Mouse (Mus musculus) heart, adult 18-20 months (tissue): ENCODE measurements around the gene Vkorc1l1. TPM values are rescaled to one million over a fixed set of nuclear protein-coding genes. Genes with fewer than 3 reads are reported as not detected.
"Not testable (repeated sequence)": the region's sequence is repeated elsewhere in the genome, so short reads cannot be mapped to it uniquely, and the experiment has no call there.

ENCODE experiments used
- DNase-seq, 2 experiments: peaks; one replicate each; pipeline ENCODE4 v3.0.0; 2021 to 2022; ENCODE audit warnings: mixed read lengths in 1 of 2
- long read RNA-seq, 2 experiments: library from polyadenylated mRNA; stranded (forward); transcript quantifications; one replicate each; pipeline ENCODE4 v2.0.0; 2021
- total RNA-seq, 2 experiments: library from RNA; stranded (reverse); gene quantifications; 2 replicates each; pipeline ENCODE4 v1.2.3; 2021

Gene Vkorc1l1
- 10 to 100 TPM; 14.6 to 18.4 TPM for total RNA-seq
- long read RNA-seq, experiment 1, full-length matches to known transcripts, result 19 of 22 reads
- long read RNA-seq, experiment 1, partial matches to known transcripts, result 0 of 22 reads
- long read RNA-seq, experiment 1, other reads (novel, unspliced or antisense), result 3 of 22 reads
- long read RNA-seq, experiment 2, transcript Vkorc1l1-201 (3 exons, 3,112 nt), result major isoform, 6 of 9 reads
- long read RNA-seq, experiment 2, partial matches to known transcripts, result 0 of 9 reads
- long read RNA-seq, experiment 2, other reads (novel, unspliced or antisense), result 3 of 9 reads

DNA sequence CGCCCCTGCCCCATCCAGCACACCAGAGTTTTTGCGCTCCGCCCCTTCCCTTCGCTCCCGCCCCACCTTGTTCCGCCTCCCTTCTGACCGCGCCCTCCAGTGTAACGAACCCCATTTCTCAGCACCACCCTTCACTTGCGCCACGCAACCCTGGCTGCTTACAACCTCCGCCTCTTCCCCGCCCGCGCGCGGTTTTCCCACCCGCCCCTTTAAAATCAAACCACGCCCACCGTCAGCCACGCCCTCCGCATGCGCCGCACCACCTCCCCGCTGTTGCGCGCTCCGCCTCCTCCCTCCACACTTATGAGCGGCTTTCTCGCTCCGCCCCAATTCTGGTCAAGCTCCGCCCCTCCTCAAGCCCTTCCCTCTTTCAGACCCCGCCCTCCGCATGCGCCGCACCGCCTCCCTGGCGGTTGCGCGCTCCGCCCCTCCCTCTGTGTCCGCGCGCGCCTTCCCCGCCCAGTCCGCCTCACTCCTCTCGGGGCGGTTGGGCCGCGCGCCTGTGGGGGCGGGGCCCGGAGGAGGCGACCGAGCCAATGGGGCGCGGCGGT lies at the start of gene Vkorc1l1:
Gene Vkorc1l1 (plus strand): TSS at position 476 of the 551 bp plus-strand sequence.
- DNase-seq, result peak; percentile 99

- DNase-seq, result peak; percentile 93 to 95
These were observed 46.3 kb upstream of the Vkorc1l1 start, which contains the start of gene Zbed5 for GRCm38 (mm10) chr5:129895198-129896088. Gene Zbed5, plus strand, starts transcription at chr5:129895723.

- no peak for DNase-seq
These were observed 43.3 kb upstream of the Vkorc1l1 start, which contains the start of gene Phkg1 for GRCm38 (mm10) chr5:129898449-129898848. Gene Phkg1, minus strand, starts transcription at chr5:129898549.

DNA sequence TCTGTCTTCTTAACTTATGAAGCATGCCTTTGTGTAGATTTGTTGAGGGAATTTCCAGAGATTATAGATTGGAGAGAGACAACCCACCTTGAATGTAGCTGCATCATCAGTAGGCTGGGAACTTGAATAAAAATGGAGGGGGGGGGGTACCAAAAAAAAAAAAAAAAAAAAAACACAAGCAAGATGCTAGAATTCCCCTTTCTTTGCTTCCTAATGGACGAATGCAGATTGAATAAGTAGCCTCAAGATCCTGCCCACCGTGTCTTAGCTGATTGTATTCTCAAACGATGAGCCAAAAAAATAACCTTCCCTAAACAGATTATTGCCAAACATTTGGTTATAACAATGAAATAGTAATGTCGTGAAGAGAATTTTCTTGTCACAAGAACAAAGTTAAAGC lies 34.0 kb upstream of the Vkorc1l1 start:
- DNase-seq, result no peak

- peak; percentile 92 to 94 for DNase-seq
These were observed 33.4 kb upstream of the Vkorc1l1 start, which contains the start of gene Nupr1l for GRCm38 (mm10) chr5:129908242-129908965. Gene Nupr1l, plus strand, starts transcription at chr5:129908540.

DNA sequence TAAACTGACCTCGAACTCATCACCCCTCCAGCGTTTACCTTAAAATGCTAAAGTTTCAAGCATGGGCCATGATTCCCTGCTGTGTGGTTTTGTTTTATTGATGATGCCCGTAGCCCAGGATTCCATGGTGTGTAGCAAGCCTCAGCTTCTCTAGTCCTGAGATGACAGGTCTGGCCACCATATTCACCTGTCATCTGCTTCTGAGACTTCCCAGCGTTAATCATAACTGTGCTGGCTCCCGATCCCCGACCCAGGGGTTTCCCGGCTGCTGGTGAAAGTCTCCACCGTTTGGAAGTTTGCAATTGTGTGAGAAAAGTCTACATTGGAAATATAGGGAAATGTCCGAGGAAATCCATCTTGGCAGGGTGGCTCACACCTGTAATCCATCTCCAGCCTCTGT lies 32.6 kb upstream of the Vkorc1l1 start:
- no peak for DNase-seq

- no peak for DNase-seq
These were observed 32.2 kb upstream of the Vkorc1l1 start for GRCm38 (mm10) chr5:129909591-129909990.

DNA sequence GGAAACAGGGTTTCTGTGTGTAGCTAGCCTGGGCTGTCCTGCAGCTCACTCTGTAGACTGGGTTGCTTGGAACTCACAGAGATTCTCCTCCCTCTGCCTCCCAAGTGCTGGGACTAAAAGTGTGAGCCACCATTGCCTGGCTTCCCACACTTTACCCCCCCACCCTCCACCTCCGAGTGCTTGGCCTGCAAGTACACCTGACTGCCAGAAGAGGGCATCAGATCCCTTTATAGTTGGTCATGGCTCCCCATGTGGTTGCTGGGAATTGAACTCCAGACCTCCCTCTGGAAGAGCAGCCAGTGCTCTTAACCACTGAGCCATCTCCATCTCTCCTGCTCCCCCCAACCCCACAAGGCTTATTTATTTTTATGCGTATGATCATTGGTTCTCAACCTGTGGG lies 27.7 kb upstream of the Vkorc1l1 start:
- DNase-seq, result peak; percentile 16 to 28

DNA sequence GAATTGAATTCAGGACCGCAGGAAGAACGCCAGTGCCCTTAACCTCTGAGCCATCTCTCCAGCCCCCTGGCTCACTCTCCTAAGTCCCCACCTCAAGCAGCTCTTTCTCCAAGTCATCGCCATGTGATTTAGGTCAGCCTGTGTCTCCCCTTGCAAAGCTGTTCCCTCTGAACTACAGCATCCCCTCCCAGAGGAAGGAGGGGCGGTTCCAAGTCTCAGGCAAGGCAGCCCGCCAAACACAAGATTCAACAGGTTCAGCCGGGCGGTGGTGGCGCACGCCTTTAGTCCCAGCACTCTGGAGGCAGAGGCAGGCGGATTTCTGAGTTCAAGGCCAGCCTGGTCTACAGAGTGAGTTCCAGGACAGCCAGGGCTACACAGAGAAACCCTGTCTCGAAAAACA lies 26.3 kb upstream of the Vkorc1l1 start:
- DNase-seq, result not testable (repeated sequence)

GRCm38 (mm10) chr5:129918065-129918651 lies 23.6 kb upstream of the Vkorc1l1 start:
- no peak for DNase-seq

DNA sequence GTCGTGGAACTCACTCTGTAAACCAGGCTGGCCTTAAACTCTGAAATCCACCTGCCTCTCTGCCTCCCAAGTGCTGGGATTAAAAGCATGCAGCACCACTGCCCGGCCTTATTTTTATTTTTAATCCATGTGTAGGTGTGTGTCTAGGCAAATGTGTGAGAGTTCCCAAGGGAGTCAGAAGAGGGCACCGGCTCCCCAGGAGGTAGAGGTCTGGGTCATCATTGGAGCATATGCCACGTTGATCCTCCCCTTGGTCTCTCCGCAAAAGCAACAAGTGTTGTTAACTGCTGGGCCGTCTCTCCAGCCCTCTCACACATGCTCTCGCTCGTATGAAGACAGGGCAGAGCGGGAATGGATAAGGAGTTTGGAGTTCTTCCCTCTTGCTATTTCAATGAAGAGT lies 23.0 kb upstream of the Vkorc1l1 start:
- no peak for DNase-seq

DNA sequence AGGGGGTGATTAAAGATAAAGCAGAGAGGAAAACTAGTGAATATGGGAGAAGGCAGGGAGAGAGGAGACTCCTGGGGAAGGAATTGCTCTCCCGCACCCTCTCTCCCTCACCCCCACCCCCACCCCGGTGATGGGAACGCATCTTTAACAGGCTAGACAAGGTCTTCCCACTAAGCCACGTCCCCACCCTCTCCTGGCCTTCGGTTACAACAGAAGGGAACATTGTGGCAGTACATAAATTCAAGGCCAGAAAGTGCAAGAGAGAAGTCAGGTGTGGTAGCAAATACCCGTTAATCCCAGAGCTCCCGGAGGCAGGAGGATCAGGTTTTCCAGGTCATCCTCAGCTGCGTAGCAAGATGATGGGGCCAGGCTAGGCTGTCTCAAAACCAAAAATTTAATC lies 22.4 kb upstream of the Vkorc1l1 start:
- DNase-seq, result no peak

DNA sequence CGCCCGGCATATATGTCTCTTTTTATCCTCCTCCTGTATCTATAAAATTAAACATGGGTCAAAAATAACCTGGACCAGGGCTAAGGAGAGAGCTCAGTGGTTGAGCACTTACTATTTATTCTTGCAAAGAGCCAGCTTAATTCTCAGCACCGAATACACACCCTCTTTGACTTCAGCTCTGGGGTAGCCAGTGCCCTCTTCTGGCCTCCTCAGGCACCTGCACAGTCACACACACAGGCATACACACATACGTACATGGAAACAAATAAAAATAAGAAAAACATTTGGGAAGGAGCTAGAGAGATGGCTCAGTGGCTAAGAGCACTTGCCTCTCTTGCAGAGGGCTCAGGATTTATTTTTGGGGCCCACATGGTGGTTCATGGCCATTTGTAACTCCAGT lies 19.8 kb upstream of the Vkorc1l1 start:
- DNase-seq, result no peak

DNA sequence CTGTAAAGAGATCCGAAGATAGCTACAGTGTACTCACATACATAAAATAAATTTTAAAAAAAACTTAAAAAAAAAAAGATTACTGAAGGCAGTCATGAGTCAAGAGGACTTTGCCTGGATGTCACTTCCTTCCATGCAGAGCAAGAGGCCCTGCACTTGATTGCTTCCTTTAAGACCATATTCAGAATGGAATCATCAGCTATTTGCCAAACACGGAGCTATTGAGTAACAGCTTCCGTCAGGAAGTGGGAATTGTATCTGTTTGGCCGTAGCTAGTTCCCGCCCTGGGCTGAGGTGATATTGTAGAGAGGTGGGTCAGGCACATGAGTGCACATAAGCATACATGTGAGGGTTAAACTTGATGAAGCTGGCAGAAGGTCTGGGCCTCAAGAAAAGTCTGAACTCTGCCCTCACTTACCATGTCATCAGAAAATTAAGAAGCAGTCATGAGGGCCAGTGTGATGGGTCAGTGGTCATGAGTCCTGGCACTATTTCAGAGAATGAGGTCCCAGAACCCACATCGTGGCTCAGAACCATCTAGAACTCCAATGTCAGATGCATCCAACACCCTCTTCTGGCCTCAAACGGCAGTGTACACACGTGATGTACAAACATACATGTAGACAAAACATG lies 16.8 kb upstream of the Vkorc1l1 start:
- DNase-seq, result no peak

- no peak for DNase-seq
These were observed 15.8 kb upstream of the Vkorc1l1 start for GRCm38 (mm10) chr5:129925933-129926332.

DNA sequence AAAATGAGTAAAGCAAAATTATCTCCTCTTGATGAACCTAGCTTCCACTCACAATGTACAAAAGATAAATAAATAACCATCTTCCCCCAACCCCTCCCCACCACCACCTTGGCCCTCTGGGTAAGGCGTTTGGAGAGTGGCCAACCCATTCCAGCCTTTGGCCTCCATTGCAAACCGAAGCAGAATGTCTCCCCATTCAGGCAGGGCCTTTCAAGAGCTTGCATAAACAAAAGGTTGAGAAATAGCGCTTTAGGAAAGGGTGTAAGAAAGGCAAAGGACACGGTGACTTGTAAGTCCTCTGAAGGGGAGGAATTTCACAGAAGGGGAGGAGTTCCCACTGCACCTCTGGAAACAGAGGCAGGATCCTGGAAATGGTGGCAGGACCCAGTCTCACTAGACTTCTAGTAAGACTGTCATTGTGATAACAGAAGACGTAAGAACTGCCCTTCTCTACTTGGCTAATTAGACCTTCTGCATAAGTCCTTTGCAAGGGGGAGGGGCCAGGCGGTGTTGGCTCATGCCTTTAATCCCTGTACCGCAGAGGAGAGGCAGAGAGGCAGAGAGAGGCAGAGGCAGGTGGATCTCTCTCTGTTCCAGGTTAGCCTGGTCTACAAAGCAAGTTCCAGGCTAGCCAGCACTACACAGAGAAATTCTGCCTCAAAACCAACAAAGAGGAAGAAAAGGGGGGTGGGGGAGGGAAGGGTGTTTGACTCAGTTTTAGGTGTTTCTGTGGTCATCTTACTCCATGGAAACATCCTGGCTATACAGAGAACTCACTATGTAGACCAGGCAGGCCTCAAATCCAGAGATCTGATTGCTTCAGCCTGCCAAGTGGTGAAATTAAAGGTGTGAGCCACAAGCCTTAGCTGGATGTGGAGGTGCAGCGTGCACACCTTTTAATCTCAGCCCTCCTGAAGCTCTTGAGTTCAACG lies 11.6 kb upstream of the Vkorc1l1 start:
- no peak for DNase-seq

- DNase-seq, result no peak
These were observed 4.8 kb upstream of the Vkorc1l1 start for GRCm38 (mm10) chr5:129936941-129937340.

DNA sequence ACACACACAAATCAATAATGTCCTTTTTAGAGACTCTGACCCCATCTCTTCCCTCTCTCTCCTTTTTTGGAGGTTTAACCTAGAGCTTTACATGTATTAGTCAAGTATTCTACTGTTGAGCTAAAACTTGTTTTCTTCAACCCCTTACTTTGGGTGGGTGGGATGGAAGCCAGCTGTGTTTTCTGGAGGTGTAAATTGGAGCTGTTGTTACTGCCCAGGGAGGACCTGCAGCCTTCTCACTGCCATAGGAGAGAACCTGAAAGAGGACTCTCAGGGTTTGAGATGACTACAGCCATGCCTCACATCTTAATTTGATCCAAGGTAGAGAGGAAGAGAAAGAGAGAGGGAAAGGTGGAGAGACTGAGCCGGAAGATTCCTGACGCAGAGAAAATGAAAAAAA lies 1.5 kb upstream of the Vkorc1l1 start:
- no peak for DNase-seq

- no peak for DNase-seq
These were observed 855 bp upstream of the Vkorc1l1 start for GRCm38 (mm10) chr5:129940736-129941494.
